Mouse (Mus musculus): ENCODE measurements at regions not wholly inside any gene's neighbourhood (a gene's known extent, or its start where the extent isn't known, plus 50 kb on each side); places are given as distances from the start of the nearest gene placed in this dataset.
"Not testable (repeated sequence)": the region's sequence is repeated elsewhere in the genome, so short reads cannot be mapped to it uniquely, and the experiment has no call there.

DNA sequence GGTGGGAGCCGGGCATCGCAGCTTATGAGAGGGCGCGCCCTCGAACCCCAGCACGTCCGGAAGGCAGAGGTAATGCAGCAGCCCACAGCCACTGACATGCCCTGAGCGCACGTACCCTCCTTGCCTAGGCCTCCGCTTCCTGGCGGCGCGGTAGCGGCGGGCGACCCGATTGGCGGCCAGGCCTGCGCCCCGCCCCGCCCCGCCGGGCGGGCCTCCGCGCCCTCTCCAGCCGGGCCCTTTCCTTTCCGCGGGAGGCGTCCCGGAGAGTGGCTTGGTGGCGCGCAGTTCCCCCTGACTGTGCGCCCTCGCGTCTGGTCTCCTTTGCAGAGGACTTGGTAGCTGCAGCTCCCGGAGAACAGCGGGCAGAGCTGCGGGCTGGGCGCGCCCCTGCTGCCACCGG lies 461.1 kb downstream of the Gm21863 start:
- peak; percentile 8 for DNase-seq

DNA sequence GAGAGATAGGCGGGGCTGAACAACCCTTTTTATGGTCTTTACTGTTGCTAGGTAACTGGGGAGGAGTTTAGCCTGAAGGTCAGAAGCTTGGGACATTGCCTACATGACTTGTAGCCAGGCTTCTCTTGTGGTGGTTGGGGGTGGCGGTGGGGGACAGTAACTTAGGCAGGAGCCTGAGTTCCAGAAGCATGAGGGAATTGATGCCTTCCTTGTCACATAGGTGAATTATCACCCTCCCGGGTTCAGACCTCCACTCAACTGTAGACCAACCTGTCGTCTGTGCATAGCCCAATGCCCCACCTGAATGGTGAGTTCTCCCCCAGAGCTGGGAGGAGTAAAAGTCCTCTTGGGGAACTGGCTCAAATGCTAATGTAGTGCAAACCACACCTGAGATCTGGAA lies 472.1 kb downstream of the Gm21863 start:
- DNase-seq: not testable (repeated sequence)

DNA sequence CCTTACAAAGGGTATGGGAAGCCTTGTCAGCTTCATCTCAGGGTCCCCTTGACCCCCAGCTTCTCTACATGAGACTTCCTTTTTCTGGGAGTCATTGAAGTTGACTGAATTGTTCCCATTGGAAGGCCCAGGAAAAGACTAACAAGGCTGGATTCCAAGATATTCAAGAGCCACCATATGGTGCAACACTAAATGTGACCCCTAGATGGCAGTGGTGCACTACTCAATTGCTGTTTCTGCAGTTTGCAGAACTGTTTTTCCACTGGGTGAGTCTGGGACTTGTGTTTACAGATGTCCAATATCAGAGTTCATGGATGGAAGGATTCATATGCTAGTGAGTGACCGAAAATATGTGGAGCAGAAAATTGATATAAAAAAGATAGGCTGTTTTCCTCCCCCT lies 510.3 kb downstream of the Gm21863 start:
- peak; percentile 13 for DNase-seq
